Mouse (Mus musculus) midbrain, embryonic 15.5 days (tissue): ENCODE measurements at regions not wholly inside any gene's neighbourhood (a gene's known extent, or its start where the extent isn't known, plus 50 kb on each side); places are given as distances from the start of the nearest gene placed in this dataset.
A peak's percentile ranks its signal among the peaks of the same experiment; 100 is the strongest.

Source experiments
- ATAC-seq: fragments of 200-750 bp; cut with Nextera tagmentation; replicated peaks from 2 replicates; pipeline ENCODE4 v1.8.0; 2017; ENCODE audit warnings: moderate TSS enrichment
- H3K27ac ChIP-seq: fragments of 300-500 bp; sonication (generic); 2 replicates; pipeline ENCODE4 v1.5.1; 2015; ENCODE audit warnings: mild to moderate bottlenecking, inconsistent platforms
- H3K27me3 ChIP-seq: fragments of 300-500 bp; sonication (generic); replicated peaks from 2 replicates; pipeline ENCODE4 v1.6.1; 2015; ENCODE audit warnings: inconsistent platforms
- H3K36me3 ChIP-seq: fragments of 300-500 bp; sonication (generic); replicated peaks from 2 replicates; pipeline ENCODE4 v1.6.1; 2015; ENCODE audit warnings: inconsistent platforms
- H3K4me1 ChIP-seq: fragments of 300-500 bp; sonication (generic); 2 replicates; pipeline ENCODE4 v1.6.1; 2015; ENCODE audit warnings: inconsistent platforms
- H3K4me2 ChIP-seq: fragments of 300-500 bp; sonication (generic); 2 replicates; pipeline ENCODE4 v1.6.1; 2015; ENCODE audit warnings: inconsistent platforms, mild to moderate bottlenecking, moderate library complexity
- H3K4me3 ChIP-seq: fragments of 300-500 bp; sonication (generic); 2 replicates; pipeline ENCODE4 v1.5.1; 2015; ENCODE audit warnings: mild to moderate bottlenecking, inconsistent platforms
- H3K9ac ChIP-seq: fragments of 300-500 bp; sonication (generic); 2 replicates; pipeline ENCODE4 v1.6.1; 2015; ENCODE audit warnings: mild to moderate bottlenecking, inconsistent platforms
- H3K9me3 ChIP-seq: fragments of 300-500 bp; sonication (generic); 2 replicates; pipeline ENCODE4 v1.6.1; 2016; ENCODE audit warnings: inconsistent platforms
- WGBS: fragments of 180-500 bp; shearing (Covaris S2); methylation state at CpG from one replicate; pipeline ENCODE4 v1.1.7; 2015; ENCODE audit warnings: mixed read lengths; 5-methylcytosine and 5-hydroxymethylcytosine counted together

- no peaks in the 10 kb centered on the region for H3K9me3 ChIP-seq
- 82% methylated on average over 7 of the region's 7 CpGs for WGBS
Measured at GRCm38 (mm10) chr12:16169781-16170535, 353.2 kb upstream of the Trib2 start.

DNA sequence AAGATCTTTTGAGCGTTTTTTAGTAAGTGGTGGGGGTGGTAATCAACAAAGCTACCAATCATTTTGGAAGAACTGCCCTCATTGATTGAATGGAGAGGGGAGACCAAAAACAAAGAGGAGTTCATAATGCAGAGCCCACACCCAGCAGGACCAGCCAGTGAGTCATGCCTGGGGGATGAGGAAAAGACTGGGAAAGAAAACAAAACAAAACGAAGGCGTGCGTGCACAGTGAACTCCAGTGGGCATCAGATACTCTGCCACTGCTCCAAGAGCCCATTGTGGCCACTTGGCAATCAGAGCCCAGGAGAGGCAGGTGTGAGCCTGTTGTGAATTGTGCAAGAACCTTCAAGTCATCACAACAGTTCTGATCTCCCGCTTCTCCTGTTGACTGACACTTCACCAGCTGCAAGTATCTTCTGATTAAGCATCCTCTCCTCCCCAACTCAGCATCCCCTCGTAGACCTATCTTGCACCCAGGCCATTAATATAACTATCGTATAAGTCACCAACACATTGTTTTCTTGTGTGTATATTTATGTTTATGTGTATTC lies 351.1 kb upstream of the Trib2 start:
- no peaks in the 10 kb centered on the region for H3K36me3 ChIP-seq
- no peaks in the 10 kb centered on the region for H3K27me3 ChIP-seq
- no peak overlapping the region for H3K4me3 ChIP-seq
- no peak for ATAC-seq
- H3K9me3 ChIP-seq: no peaks in the 10 kb centered on the region
- WGBS: 84% methylated on average over 7 of the region's 7 CpGs
- H3K4me2 ChIP-seq: no peak overlapping the region
- H3K9ac ChIP-seq: no peak overlapping the region
- H3K27ac ChIP-seq: no peak overlapping the region
- no peaks in the 10 kb centered on the region for H3K4me1 ChIP-seq

More at GRCm38 (mm10) chr12:16169781-16170535, 353.2 kb upstream of the Trib2 start:
- Histone ChIP-seq H3K4me2 (no peak overlapping the region), H3K4me1 (no peaks in the 10 kb centered on the region), H3K9ac (no peak overlapping the region), H3K27ac (no peak overlapping the region), H3K27me3 (no peaks in the 10 kb centered on the region), H3K36me3 (no peaks in the 10 kb centered on the region), H3K4me3 (no peak overlapping the region)
- no peak for ATAC-seq

GRCm38 (mm10) chr12:16165126-16165525 lies 348.4 kb upstream of the Trib2 start:
- 89% methylated on average over 4 of the region's 4 CpGs for WGBS
- H3K36me3 ChIP-seq: no peaks in the 10 kb centered on the region
- no peak for ATAC-seq
- H3K27ac ChIP-seq: no peak overlapping the region
- H3K9ac ChIP-seq: no peak overlapping the region
- no peaks in the 10 kb centered on the region for H3K9me3 ChIP-seq
- no peak overlapping the region for H3K4me3 ChIP-seq
- no peak overlapping the region for H3K4me2 ChIP-seq
- no peaks in the 10 kb centered on the region for H3K27me3 ChIP-seq
- no peaks in the 10 kb centered on the region for H3K4me1 ChIP-seq

- no peak overlapping the region for H3K9ac ChIP-seq
- H3K4me3 ChIP-seq: no peak overlapping the region
- no peak overlapping the region for H3K27ac ChIP-seq
- ATAC-seq: no peak
- H3K4me2 ChIP-seq: no peak overlapping the region
- H3K27me3 ChIP-seq: no peaks in the 10 kb centered on the region
- no peaks in the 10 kb centered on the region for H3K4me1 ChIP-seq
- no peaks in the 10 kb centered on the region for H3K36me3 ChIP-seq
- WGBS: 87% methylated on average over 4 of the region's 4 CpGs
- no peaks in the 10 kb centered on the region for H3K9me3 ChIP-seq
Measured at GRCm38 (mm10) chr12:16161947-16162346, 345.2 kb upstream of the Trib2 start.

DNA sequence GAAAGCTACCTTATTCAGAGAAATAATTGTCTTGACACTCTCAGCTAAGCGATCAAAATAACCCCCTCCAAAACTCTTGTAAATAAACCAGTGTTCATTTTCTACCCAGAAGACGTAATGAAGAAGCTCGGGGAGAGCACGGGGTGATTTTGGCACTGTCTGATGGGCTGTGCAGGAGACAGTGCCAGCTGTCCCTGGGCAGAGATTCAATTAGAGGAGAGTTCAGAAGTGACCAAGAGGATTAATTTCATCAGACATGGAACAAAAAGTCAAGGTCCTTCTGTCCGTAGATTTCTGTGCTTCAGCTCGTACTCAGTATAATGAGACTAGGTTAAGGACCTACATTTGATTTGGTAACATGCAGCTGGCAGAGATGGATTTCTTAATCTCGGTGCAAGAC lies 341.2 kb upstream of the Trib2 start:
- no peaks in the 10 kb centered on the region for H3K27me3 ChIP-seq
- H3K4me1 ChIP-seq: peaks cover 8% of the 10 kb centered on the region
- no peaks in the 10 kb centered on the region for H3K9me3 ChIP-seq
- no peak overlapping the region for H3K9ac ChIP-seq
- 64% methylated on average over 7 of the region's 7 CpGs for WGBS
- H3K36me3 ChIP-seq: no peaks in the 10 kb centered on the region
- ATAC-seq: no peak
- no peak overlapping the region for H3K4me3 ChIP-seq
- H3K27ac ChIP-seq: no peak overlapping the region
- no peak overlapping the region for H3K4me2 ChIP-seq

- H3K4me1 ChIP-seq: peaks cover 11% of the 10 kb centered on the region
- no peaks in the 10 kb centered on the region for H3K9me3 ChIP-seq
- H3K4me3 ChIP-seq: no peak overlapping the region
- H3K36me3 ChIP-seq: no peaks in the 10 kb centered on the region
- H3K9ac ChIP-seq: no peak overlapping the region
- peak; percentile 83 for ATAC-seq
- 15% methylated on average over 2 of the region's 2 CpGs for WGBS
- peak overlapping the region; percentile 63 for H3K27ac ChIP-seq
- no peaks in the 10 kb centered on the region for H3K27me3 ChIP-seq
- no peak overlapping the region for H3K4me2 ChIP-seq
Measured at GRCm38 (mm10) chr12:16155791-16156558, 339.3 kb upstream of the Trib2 start.

- Histone ChIP-seq H3K27ac (no peak overlapping the region), H3K36me3 (no peaks in the 10 kb centered on the region), H3K27me3 (no peaks in the 10 kb centered on the region), H3K4me2 (no peak overlapping the region), H3K4me3 (no peak overlapping the region), H3K9ac (no peak overlapping the region), H3K9me3 (no peaks in the 10 kb centered on the region), H3K4me1 (peaks cover 12% of the 10 kb centered on the region)
- 91% methylated on average over 1 of the region's 1 CpGs for WGBS
- no peak for ATAC-seq
Measured at GRCm38 (mm10) chr12:16154256-16154655, 337.5 kb upstream of the Trib2 start.

GRCm38 (mm10) chr12:16152108-16152507 lies 335.4 kb upstream of the Trib2 start:
- ATAC-seq: no peak
- 86% methylated on average over 11 of the region's 11 CpGs for WGBS
- Histone ChIP-seq H3K36me3 (no peaks in the 10 kb centered on the region), H3K27ac (no peak overlapping the region), H3K9me3 (no peaks in the 10 kb centered on the region), H3K9ac (no peak overlapping the region), H3K4me1 (peaks cover 12% of the 10 kb centered on the region), H3K4me3 (no peak overlapping the region), H3K27me3 (no peaks in the 10 kb centered on the region), H3K4me2 (no peak overlapping the region)

DNA sequence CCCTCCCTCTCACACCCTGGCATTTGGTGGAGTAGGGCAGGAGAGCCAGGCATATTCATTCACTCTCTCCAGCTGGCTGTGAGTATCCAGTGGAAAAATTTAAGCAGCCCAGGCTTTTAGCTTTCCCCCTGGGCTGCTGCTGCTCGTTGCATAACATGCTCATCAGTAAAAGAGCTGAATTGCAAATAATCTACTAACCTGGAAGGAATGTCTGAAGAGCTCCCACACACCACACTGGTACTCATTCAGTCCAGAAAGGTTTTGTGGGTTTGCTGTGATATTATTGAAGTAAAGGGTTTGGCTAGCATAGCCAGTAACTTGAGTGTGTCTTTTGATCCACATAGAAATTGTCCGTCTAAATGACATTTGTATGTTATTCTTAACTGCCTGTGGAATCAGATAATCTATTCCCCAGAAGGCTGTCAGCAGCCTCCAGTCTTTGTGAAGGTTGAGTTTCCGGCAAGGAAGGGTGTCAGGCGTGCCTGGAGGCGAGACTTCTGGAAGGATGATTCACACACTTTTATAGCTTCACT lies 334.5 kb upstream of the Trib2 start:
- Histone ChIP-seq H3K27ac (peak overlapping the region; percentile 53; the same call in 1 of the 2 replicates), H3K4me1 (peaks cover 11% of the 10 kb centered on the region), H3K36me3 (no peaks in the 10 kb centered on the region), H3K9ac (no peak overlapping the region), H3K9me3 (no peaks in the 10 kb centered on the region), H3K27me3 (no peaks in the 10 kb centered on the region), H3K4me3 (no peak overlapping the region), H3K4me2 (no peak overlapping the region)
- ATAC-seq: peak; percentile 67; the same call in 1 of the 2 replicates
- 56% methylated on average over 5 of the region's 5 CpGs for WGBS

DNA sequence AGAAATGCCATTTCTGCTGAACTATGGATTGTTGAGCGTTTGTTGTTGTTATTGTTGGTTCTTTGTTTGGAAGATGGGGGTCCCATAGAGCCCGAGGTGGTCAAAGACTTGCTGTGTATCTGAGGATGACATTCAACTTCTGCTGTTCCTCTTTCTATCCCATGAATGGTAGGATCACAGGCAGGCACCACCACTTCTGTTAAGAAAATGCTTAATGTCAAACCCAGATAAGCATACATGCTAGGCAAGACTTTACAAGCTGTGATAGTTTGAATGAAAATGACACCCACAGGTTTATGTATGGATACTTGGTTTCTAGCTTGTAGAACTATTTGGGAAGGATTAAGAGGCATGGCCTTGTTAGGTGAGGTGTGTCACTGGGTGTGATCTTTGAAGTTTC lies 330.2 kb upstream of the Trib2 start:
- Histone ChIP-seq H3K9ac (no peak overlapping the region), H3K36me3 (no peaks in the 10 kb centered on the region), H3K27ac (no peak overlapping the region), H3K4me3 (no peak overlapping the region), H3K27me3 (no peaks in the 10 kb centered on the region), H3K4me1 (peaks cover 4% of the 10 kb centered on the region; the same call in 1 of the 2 replicates), H3K4me2 (no peak overlapping the region), H3K9me3 (no peaks in the 10 kb centered on the region)
- ATAC-seq: no peak
- 71% methylated on average over 2 of the region's 2 CpGs for WGBS

GRCm38 (mm10) chr12:16145621-16146020 lies 328.9 kb upstream of the Trib2 start:
- Histone ChIP-seq H3K4me1 (no peaks in the 10 kb centered on the region), H3K9ac (no peak overlapping the region), H3K4me3 (no peak overlapping the region), H3K27ac (no peak overlapping the region), H3K36me3 (no peaks in the 10 kb centered on the region), H3K9me3 (no peaks in the 10 kb centered on the region), H3K4me2 (no peak overlapping the region), H3K27me3 (no peaks in the 10 kb centered on the region)
- WGBS: 85% methylated on average over 7 of the region's 7 CpGs
- no peak for ATAC-seq

GRCm38 (mm10) chr12:16141193-16141592 lies 324.5 kb upstream of the Trib2 start:
- ATAC-seq: no peak
- 82% methylated on average over 4 of the region's 4 CpGs for WGBS

More at GRCm38 (mm10) chr12:16141193-16141592, 324.5 kb upstream of the Trib2 start:
- Histone ChIP-seq H3K4me3 (no peak overlapping the region), H3K9me3 (no peaks in the 10 kb centered on the region), H3K9ac (no peak overlapping the region), H3K27ac (no peak overlapping the region), H3K27me3 (no peaks in the 10 kb centered on the region), H3K4me1 (no peaks in the 10 kb centered on the region), H3K36me3 (no peaks in the 10 kb centered on the region), H3K4me2 (no peak overlapping the region)
